Mouse (Mus musculus): ENCODE results near the gene Gm973. TPM values are rescaled to one million over a fixed set of nuclear protein-coding genes. Genes with fewer than 3 reads are reported as not detected.

The Gm973 gene
- polyA plus RNA-seq, 1 experiment = not detected

GRCm38 (mm10) chr1:59594586-59595266, 78.7 kb downstream of the Gm973 start:
- peaks cover 14% of the 10 kb centered on the region for H3K4me1 ChIP-seq (ENCODE audit: control insufficient read depth, insufficient read depth, low read length)
- no peak overlapping the region for H3K27ac ChIP-seq (ENCODE audit: insufficient read depth, low read depth, low read length)
- no peak for TF ChIP-seq POLR2A (IDR thresholded peaks at IDR 0.05; ENCODE audit: borderline replicate concordance, low read depth, low read length)
- no peak for TF ChIP-seq CTCF (IDR thresholded peaks at IDR 0.05; ENCODE audit: low read depth, low read length)
- no peak overlapping the region for H3K4me3 ChIP-seq (ENCODE audit: insufficient read depth, low read length)

GRCm38 (mm10) chr1:59595609-59596008, 79.5 kb downstream of the Gm973 start:
- H3K4me3 ChIP-seq (ENCODE audit: insufficient read depth, low read length) = no peak overlapping the region

GRCm38 (mm10) chr1:59602531-59603416, 86.7 kb downstream of the Gm973 start:
- Histone ChIP-seq H3K27ac (ENCODE audit: insufficient read depth, low read depth, low read length) (no peak overlapping the region), H3K4me1 (ENCODE audit: control insufficient read depth, insufficient read depth, low read length) (no peaks in the 10 kb centered on the region), H3K4me3 (ENCODE audit: insufficient read depth, low read length) (no peak overlapping the region)
- TF ChIP-seq POLR2A (IDR thresholded peaks at IDR 0.05; ENCODE audit: borderline replicate concordance, low read depth, low read length) = no peak
- no peak for TF ChIP-seq CTCF (IDR thresholded peaks at IDR 0.05; ENCODE audit: low read depth, low read length)

More at GRCm38 (mm10) chr1:59595609-59596008, 79.5 kb downstream of the Gm973 start:
- peaks cover 14% of the 10 kb centered on the region for H3K4me1 ChIP-seq (ENCODE audit: control insufficient read depth, insufficient read depth, low read length)
- TF ChIP-seq CTCF (IDR thresholded peaks at IDR 0.05; ENCODE audit: low read depth, low read length) (no peak), POLR2A (IDR thresholded peaks at IDR 0.05; ENCODE audit: borderline replicate concordance, low read depth, low read length) (no peak)
- no peak overlapping the region for H3K27ac ChIP-seq (ENCODE audit: insufficient read depth, low read depth, low read length)

- Histone ChIP-seq H3K27ac (ENCODE audit: insufficient read depth, low read depth, low read length) (no peak overlapping the region), H3K4me1 (ENCODE audit: control insufficient read depth, insufficient read depth, low read length) (no peaks in the 10 kb centered on the region), H3K4me3 (ENCODE audit: insufficient read depth, low read length) (no peak overlapping the region)
- no peak for TF ChIP-seq POLR2A (IDR thresholded peaks at IDR 0.05; ENCODE audit: borderline replicate concordance, low read depth, low read length)
- TF ChIP-seq CTCF (IDR thresholded peaks at IDR 0.05; ENCODE audit: low read depth, low read length) = no peak
These were observed 87.3 kb downstream of the Gm973 start for GRCm38 (mm10) chr1:59603417-59603712.

- TF ChIP-seq CTCF (IDR thresholded peaks at IDR 0.05; ENCODE audit: low read depth, low read length) (no peak), POLR2A (IDR thresholded peaks at IDR 0.05; ENCODE audit: borderline replicate concordance, low read depth, low read length) (no peak)
- H3K4me3 ChIP-seq (ENCODE audit: insufficient read depth, low read length) = no peak overlapping the region
- H3K27ac ChIP-seq (ENCODE audit: insufficient read depth, low read depth, low read length) = no peak overlapping the region
- H3K4me1 ChIP-seq (ENCODE audit: control insufficient read depth, insufficient read depth, low read length) = no peaks in the 10 kb centered on the region
These were observed 87.8 kb downstream of the Gm973 start for GRCm38 (mm10) chr1:59603893-59604292.

- Histone ChIP-seq H3K4me3 (ENCODE audit: insufficient read depth, low read length) (no peak overlapping the region), H3K27ac (ENCODE audit: insufficient read depth, low read depth, low read length) (no peak overlapping the region), H3K4me1 (ENCODE audit: control insufficient read depth, insufficient read depth, low read length) (no peaks in the 10 kb centered on the region)
- TF ChIP-seq POLR2A (IDR thresholded peaks at IDR 0.05; ENCODE audit: borderline replicate concordance, low read depth, low read length) (no peak), CTCF (IDR thresholded peaks at IDR 0.05; ENCODE audit: low read depth, low read length) (no peak)
These were observed 90.4 kb downstream of the Gm973 start for GRCm38 (mm10) chr1:59606479-59606878.

GRCm38 (mm10) chr1:59607071-59607470, 91.0 kb downstream of the Gm973 start:
- H3K4me1 ChIP-seq (ENCODE audit: control insufficient read depth, insufficient read depth, low read length) = no peaks in the 10 kb centered on the region
- TF ChIP-seq POLR2A (IDR thresholded peaks at IDR 0.05; ENCODE audit: borderline replicate concordance, low read depth, low read length) (no peak), CTCF (IDR thresholded peaks at IDR 0.05; ENCODE audit: low read depth, low read length) (no peak)
- no peak overlapping the region for H3K4me3 ChIP-seq (ENCODE audit: insufficient read depth, low read length)
- no peak overlapping the region for H3K27ac ChIP-seq (ENCODE audit: insufficient read depth, low read depth, low read length)

GRCm38 (mm10) chr1:59608125-59608762, 92.2 kb downstream of the Gm973 start:
- no peak overlapping the region for H3K4me3 ChIP-seq (ENCODE audit: insufficient read depth, low read length)
- TF ChIP-seq CTCF (IDR thresholded peaks at IDR 0.05; ENCODE audit: low read depth, low read length) = no peak
- no peak for TF ChIP-seq POLR2A (IDR thresholded peaks at IDR 0.05; ENCODE audit: borderline replicate concordance, low read depth, low read length)
- H3K27ac ChIP-seq (ENCODE audit: insufficient read depth, low read depth, low read length) = no peak overlapping the region
- no peaks in the 10 kb centered on the region for H3K4me1 ChIP-seq (ENCODE audit: control insufficient read depth, insufficient read depth, low read length)

- no peak overlapping the region for H3K27ac ChIP-seq (ENCODE audit: insufficient read depth, low read depth, low read length)
- TF ChIP-seq POLR2A (IDR thresholded peaks at IDR 0.05; ENCODE audit: borderline replicate concordance, low read depth, low read length) (no peak), CTCF (IDR thresholded peaks at IDR 0.05; ENCODE audit: low read depth, low read length) (no peak)
- H3K4me1 ChIP-seq (ENCODE audit: control insufficient read depth, insufficient read depth, low read length) = no peaks in the 10 kb centered on the region
- H3K4me3 ChIP-seq (ENCODE audit: insufficient read depth, low read length) = no peak overlapping the region
These were observed 92.9 kb downstream of the Gm973 start for GRCm38 (mm10) chr1:59608920-59609319.

- no peak overlapping the region for H3K27ac ChIP-seq (ENCODE audit: insufficient read depth, low read depth, low read length)
- H3K4me3 ChIP-seq (ENCODE audit: insufficient read depth, low read length) = no peak overlapping the region
- no peak for TF ChIP-seq POLR2A (IDR thresholded peaks at IDR 0.05; ENCODE audit: borderline replicate concordance, low read depth, low read length)
- TF ChIP-seq CTCF (IDR thresholded peaks at IDR 0.05; ENCODE audit: low read depth, low read length) = no peak
- H3K4me1 ChIP-seq (ENCODE audit: control insufficient read depth, insufficient read depth, low read length) = no peaks in the 10 kb centered on the region
These were observed 93.4 kb downstream of the Gm973 start for GRCm38 (mm10) chr1:59609458-59609857.

Data from bone marrow macrophage, adult 2 months (primary cell).